Mouse (Mus musculus) hindbrain, embryonic 11.5 days (tissue): Measurements from ENCODE around the gene Vps37b. TPM values are rescaled to one million over a fixed set of nuclear protein-coding genes. Genes with fewer than 3 reads are reported as not detected.

ENCODE experiments used
- ATAC-seq: fragments of 200-750 bp; cut with Nextera tagmentation; 2 replicates; pipeline ENCODE4 v1.8.0; 2017; ENCODE audit warnings: mild to moderate bottlenecking, moderate TSS enrichment, moderate library complexity; ENCODE audit not compliant: low FRiP score
- DNase-seq: peaks from one replicate; pipeline ENCODE4 v3.0.0-alpha.2; 2015; ENCODE audit warnings: low spot score
- H3K27ac ChIP-seq: fragments of 300-500 bp; sonication (generic); 2 replicates; pipeline ENCODE4 v1.5.1; 2014; ENCODE audit warnings: mild to moderate bottlenecking, low read depth, low read length
- H3K27me3 ChIP-seq: fragments of 300-500 bp; sonication (generic); 2 replicates; pipeline ENCODE4 v1.6.1; 2014; ENCODE audit warnings: mild to moderate bottlenecking, low read length, moderate library complexity, mixed read lengths; ENCODE audit not compliant: control insufficient read depth, insufficient read depth
- H3K36me3 ChIP-seq: fragments of 300-500 bp; sonication (generic); 2 replicates; pipeline ENCODE4 v1.6.1; 2014; ENCODE audit warnings: mild to moderate bottlenecking, low read length, moderate library complexity, mixed read lengths; ENCODE audit not compliant: control insufficient read depth, insufficient read depth
- H3K4me1 ChIP-seq: fragments of 300-500 bp; sonication (generic); replicated peaks from 2 replicates; pipeline ENCODE4 v1.6.1; 2014; ENCODE audit warnings: low read length, mixed read lengths; ENCODE audit not compliant: control insufficient read depth, insufficient read depth
- H3K4me2 ChIP-seq: fragments of 300-500 bp; sonication (generic); replicated peaks from 2 replicates; pipeline ENCODE4 v1.6.1; 2014; ENCODE audit warnings: mild to moderate bottlenecking, low read depth, low read length
- H3K4me3 ChIP-seq: fragments of 300-500 bp; sonication (generic); 2 replicates; pipeline ENCODE4 v1.5.1; 2014; ENCODE audit warnings: low read depth, low read length
- H3K9ac ChIP-seq: fragments of 300-500 bp; sonication (generic); 2 replicates; pipeline ENCODE4 v1.6.1; 2014; ENCODE audit warnings: low read depth, low read length
- H3K9me3 ChIP-seq: fragments of 300-500 bp; sonication (generic); 2 replicates; pipeline ENCODE4 v1.6.1; 2016; ENCODE audit warnings: low read length; ENCODE audit not compliant: control insufficient read depth
- WGBS: fragments of 180-500 bp; shearing (Covaris S2); extraction: QIAGEN DNeasy Blood & Tissue Kit; methylation state at CpG from one replicate; pipeline ENCODE4 v1.1.7; 2014; 5-methylcytosine and 5-hydroxymethylcytosine counted together
- polyA plus RNA-seq: library from polyadenylated mRNA; unstranded; fragments of >200 nt; fragmentation: Nextera tagmentation; extraction: Ambion mirVana; gene quantifications from 2 replicates; pipeline ENCODE4 v1.2.1, GENCODE M21; 2014

The Vps37b gene
- polyA plus RNA-seq, 1 experiment from 2014 or later = 38.3 TPM

DNA sequence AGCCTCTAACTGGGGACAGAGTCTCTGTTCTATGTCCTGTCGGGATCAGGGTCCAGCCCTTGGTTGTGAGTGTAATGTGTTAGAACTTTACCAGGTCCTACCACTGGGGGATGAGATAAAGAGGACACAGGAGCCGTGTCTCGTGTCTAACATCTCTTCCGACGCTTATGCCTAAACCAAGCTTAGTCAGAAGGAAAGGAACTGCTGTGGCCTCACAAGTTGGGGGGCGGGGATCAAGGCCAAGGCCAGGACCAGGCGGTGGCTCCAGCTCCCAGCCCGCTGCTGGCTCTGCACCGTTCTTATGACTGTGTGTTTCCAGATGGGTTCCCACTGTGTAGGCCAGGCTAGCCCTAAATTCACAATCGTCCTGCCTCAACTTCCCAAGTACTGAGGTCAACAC, 19.2 kb downstream of the Vps37b start:
- no peak overlapping the region for H3K4me3 ChIP-seq
- WGBS = 82% methylated on average over 10 of the region's 10 CpGs
- no peaks in the 10 kb centered on the region for H3K9me3 ChIP-seq
- DNase-seq = no peak
- H3K9ac ChIP-seq = no peak overlapping the region
- ATAC-seq = no peak
- no peaks in the 10 kb centered on the region for H3K27me3 ChIP-seq
- peaks cover 40% of the 10 kb centered on the region for H3K4me1 ChIP-seq
- H3K36me3 ChIP-seq = no peaks in the 10 kb centered on the region
- no peak overlapping the region for H3K4me2 ChIP-seq
- H3K27ac ChIP-seq = 0 out of 2 replicates have a peak overlapping the region, but pooled peaks have one; percentile 85

DNA sequence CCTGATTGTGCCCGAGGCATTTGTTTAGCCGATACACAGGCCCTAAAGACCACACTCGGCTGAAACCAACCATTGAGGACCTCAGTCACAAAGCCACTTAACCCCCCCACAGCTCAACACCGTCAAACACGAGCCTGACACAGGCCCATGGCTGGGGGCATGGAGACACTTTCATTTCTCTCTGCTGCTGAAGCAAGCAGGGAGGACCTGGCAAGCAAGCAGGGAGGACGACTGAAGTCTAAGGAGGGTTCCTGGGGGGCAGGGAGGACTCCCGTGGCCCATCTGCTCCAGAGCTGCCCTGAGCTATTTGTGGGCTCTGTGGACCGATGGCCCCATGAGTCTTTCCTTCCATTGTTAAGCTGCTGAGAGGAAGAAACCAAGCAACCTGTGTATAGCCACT, 20.1 kb downstream of the Vps37b start:
- Histone ChIP-seq H3K4me2 (no peak overlapping the region), H3K27ac (peak overlapping the region; percentile 85), H3K4me3 (no peak overlapping the region), H3K4me1 (peaks cover 33% of the 10 kb centered on the region), H3K27me3 (no peaks in the 10 kb centered on the region), H3K36me3 (no peaks in the 10 kb centered on the region; the same call in 1 of the 2 replicates), H3K9me3 (no peaks in the 10 kb centered on the region), H3K9ac (no peak overlapping the region; the same call in 1 of the 2 replicates)
- ATAC-seq = no peak
- peak; percentile 39 for DNase-seq
- 12% methylated on average over 8 of the region's 8 CpGs for WGBS

DNA sequence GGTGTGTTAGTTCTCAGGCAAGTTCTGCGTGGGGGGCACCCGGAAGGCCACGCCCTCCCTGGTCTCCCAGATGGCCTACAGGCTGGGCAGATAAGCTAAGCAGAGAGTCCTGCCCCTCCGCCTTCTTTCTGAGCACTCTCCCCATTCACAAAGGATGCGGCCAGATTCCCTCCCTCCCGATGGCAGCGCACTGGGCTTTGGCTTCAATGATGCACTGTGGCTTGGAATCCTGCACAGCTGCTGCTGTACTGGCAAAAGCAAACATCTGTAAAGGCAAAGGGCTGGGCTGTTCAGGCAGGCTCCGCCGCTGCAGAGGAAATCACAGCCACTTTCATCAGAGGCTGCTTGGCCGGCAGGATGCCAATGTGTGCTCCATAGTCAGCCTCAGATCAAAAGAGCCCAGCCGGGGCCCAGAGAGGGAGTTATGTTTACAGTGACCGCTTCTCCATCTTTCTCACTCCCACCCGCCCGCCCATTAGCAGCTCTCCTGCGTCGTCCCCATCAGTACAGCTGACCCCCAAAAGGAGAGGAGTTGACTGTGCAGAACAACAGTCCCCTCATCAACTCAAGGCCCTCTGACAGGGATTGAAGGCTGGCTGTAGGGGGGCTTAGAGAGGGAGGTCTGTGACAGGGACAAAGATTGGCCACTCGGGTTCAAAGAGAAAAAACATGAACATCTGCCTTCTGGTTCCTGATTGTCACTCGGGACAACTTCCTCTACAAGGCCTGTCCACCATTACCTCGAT, 21.0 kb downstream of the Vps37b start:
- no peaks in the 10 kb centered on the region for H3K27me3 ChIP-seq
- H3K9ac ChIP-seq = peak overlapping the region; percentile 44
- WGBS = 6% methylated on average over 19 of the region's 19 CpGs
- no peak overlapping the region for H3K4me3 ChIP-seq
- peak overlapping the region; percentile 85 for H3K27ac ChIP-seq
- no peaks in the 10 kb centered on the region for H3K9me3 ChIP-seq
- H3K36me3 ChIP-seq = peaks cover 4% of the 10 kb centered on the region; the same call in 1 of the 2 replicates
- H3K4me2 ChIP-seq = peak overlapping the region; percentile 27
- peaks cover 29% of the 10 kb centered on the region for H3K4me1 ChIP-seq
- DNase-seq (peak; percentile 67), ATAC-seq (peak; percentile 58)

DNA sequence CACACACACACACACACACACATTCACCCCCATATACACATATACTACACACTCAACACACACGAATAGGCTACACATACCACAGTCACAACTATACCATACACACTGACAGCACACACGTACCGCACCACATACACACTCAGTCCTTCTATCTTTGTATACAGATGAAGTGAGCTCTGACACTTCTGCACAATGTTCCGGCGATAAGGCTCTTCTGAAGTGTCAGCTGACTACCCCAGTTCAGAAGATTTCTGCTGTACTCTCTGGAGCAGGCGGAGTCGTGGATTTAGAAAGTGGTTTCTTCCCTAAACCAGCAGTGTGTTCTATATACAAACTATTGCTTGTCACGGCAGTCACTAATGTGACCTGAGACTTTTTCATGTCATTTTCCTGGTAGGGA, 22.0 kb downstream of the Vps37b start:
- no peak for DNase-seq
- Histone ChIP-seq H3K4me2 (no peak overlapping the region), H3K9me3 (no peaks in the 10 kb centered on the region), H3K4me1 (peaks cover 26% of the 10 kb centered on the region), H3K4me3 (no peak overlapping the region), H3K27me3 (no peaks in the 10 kb centered on the region), H3K27ac (peak overlapping the region; percentile 85; the same call in 1 of the 2 replicates), H3K36me3 (peaks cover 10% of the 10 kb centered on the region; the same call in 1 of the 2 replicates), H3K9ac (no peak overlapping the region)
- 92% methylated on average over 8 of the region's 8 CpGs for WGBS
- no peak for ATAC-seq

DNA sequence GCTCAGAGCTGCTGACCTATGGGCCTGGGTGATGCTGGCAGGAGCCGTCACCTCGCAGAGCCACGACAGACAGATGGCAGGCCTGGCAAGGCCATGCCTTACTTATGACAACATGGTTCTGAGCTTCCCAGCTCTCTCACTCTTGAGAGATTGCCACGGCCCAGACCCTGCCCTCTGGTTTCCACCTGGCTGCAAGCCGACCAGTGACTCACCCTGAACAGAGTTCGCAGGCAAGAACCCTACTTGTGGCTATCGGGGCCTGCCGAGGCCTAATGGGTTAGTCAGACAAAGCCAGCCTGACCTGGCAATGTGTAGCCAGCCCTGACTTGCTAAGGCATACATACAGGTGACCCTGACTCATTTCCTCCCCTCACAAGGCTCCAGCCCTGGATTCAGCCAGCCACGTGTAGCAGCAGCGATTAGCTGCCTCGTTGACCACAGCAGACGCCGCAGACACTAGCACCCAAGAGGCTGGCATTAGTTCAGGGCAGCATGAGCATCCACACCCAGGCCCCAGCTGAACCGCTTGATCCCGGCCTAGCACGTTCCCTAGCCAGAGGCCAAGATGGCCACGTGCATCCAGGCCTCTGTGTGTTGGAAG, 25.1 kb downstream of the Vps37b start:
- H3K4me3 ChIP-seq = no peak overlapping the region
- no peak overlapping the region for H3K27ac ChIP-seq
- WGBS = 89% methylated on average over 17 of the region's 17 CpGs
- peaks cover 13% of the 10 kb centered on the region for H3K4me1 ChIP-seq
- H3K27me3 ChIP-seq = no peaks in the 10 kb centered on the region
- H3K4me2 ChIP-seq = no peak overlapping the region
- H3K9ac ChIP-seq = no peak overlapping the region
- no peak for ATAC-seq
- H3K36me3 ChIP-seq = peaks cover 10% of the 10 kb centered on the region; the same call in 1 of the 2 replicates
- H3K9me3 ChIP-seq = no peaks in the 10 kb centered on the region
- DNase-seq = no peak

DNA sequence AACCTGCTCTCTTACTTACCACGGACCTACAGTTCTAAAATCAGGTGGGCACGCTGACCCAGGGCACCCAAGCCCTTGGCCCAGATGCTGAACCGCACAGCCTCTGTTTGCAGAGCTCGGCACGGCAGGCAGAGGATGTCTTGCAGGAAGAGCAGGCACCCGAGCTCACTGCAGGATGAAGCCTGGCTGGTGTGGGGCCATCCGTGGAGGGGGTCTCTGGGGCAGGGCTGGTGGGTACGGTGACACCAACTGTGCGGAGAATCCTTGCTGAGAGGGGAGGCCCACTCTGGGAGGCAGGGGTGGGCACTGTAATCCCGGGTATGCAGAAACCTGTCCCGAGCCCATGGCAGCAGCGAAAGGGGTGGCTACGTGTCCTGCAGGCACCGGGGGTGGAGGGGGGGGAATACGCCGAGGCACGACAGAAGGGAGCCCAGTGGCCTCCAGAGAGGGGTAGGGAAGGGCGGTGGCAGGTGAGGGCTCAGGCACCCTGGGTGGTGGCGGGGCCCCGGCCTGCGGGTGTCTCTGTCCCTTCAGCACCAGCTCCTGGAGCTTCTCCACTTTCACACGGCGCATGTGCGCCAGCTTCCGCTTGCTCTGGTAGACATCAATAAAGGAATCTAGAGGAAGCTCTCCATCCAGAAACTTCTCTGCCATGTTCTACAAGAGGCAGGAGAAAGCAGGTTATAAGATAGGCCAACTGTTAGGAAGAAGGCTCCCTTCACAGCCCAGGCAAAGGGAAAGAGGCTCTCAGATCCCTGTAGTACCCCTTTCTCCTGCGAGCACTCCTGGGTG, 25.8 kb downstream of the Vps37b start:
- H3K27ac ChIP-seq = no peak overlapping the region
- peaks cover 10% of the 10 kb centered on the region; the same call in 1 of the 2 replicates for H3K36me3 ChIP-seq
- H3K4me2 ChIP-seq = no peak overlapping the region
- peaks cover 7% of the 10 kb centered on the region for H3K4me1 ChIP-seq
- 93% methylated on average over 23 of the region's 26 CpGs for WGBS
- DNase-seq (no peak), ATAC-seq (no peak)
- no peak overlapping the region for H3K9ac ChIP-seq
- no peaks in the 10 kb centered on the region for H3K9me3 ChIP-seq
- no peaks in the 10 kb centered on the region for H3K27me3 ChIP-seq
- H3K4me3 ChIP-seq = no peak overlapping the region

DNA sequence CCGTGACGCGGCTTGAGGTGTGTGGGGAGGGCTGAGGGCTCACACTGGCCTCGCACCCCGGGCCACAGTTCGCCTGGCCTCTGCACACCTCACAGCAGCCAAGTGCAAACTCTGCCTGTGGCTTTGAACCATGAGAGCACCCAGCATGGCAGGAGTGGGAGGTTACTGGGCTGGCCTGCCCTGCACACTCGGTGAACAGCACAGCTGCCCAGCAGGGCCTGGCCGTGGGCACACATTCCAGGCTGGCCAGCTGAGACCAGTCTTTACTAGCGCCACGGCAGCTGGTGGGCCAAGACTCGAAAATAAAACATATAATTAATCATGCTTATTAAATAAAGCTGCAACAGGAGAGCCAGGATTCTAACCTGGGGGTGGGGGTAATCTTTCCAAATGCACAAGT, 26.5 kb downstream of the Vps37b start:
- H3K4me3 ChIP-seq = no peak overlapping the region
- no peak overlapping the region for H3K4me2 ChIP-seq
- no peak overlapping the region for H3K9ac ChIP-seq
- H3K9me3 ChIP-seq = no peaks in the 10 kb centered on the region
- H3K4me1 ChIP-seq = 0 out of 2 replicates have a peak, but pooled peaks cover 2% of the 10 kb centered on the region
- no peak overlapping the region for H3K27ac ChIP-seq
- no peaks in the 10 kb centered on the region for H3K27me3 ChIP-seq
- ATAC-seq = no peak
- peaks cover 10% of the 10 kb centered on the region; the same call in 1 of the 2 replicates for H3K36me3 ChIP-seq
- 89% methylated on average over 11 of the region's 11 CpGs for WGBS
- DNase-seq = no peak

DNA sequence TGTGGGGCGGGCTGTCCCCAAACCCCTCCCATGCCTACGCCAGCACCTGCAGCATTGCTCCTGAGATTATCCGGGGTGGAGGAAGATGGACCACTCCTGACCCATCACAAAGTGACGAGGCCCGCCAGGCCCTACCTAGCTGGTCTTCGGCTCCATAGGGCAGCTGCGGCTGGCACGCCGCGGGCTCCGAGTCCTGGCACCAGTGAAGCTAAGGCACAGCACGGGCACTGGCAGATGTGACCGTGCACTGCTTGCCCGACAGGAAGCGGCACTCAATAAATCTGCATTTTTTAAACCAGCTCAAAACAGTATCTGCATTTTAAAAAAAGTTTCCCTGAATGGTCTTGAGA, 26.9 kb downstream of the Vps37b start:
- Histone ChIP-seq H3K36me3 (peaks cover 10% of the 10 kb centered on the region; the same call in 1 of the 2 replicates), H3K4me1 (0 out of 2 replicates have a peak, but pooled peaks cover 2% of the 10 kb centered on the region), H3K4me2 (no peak overlapping the region), H3K4me3 (no peak overlapping the region), H3K27ac (no peak overlapping the region), H3K27me3 (no peaks in the 10 kb centered on the region), H3K9me3 (no peaks in the 10 kb centered on the region), H3K9ac (no peak overlapping the region)
- no peak for ATAC-seq
- 93% methylated on average over 15 of the region's 15 CpGs for WGBS
- DNase-seq = no peak
